Mouse (Mus musculus) heart, postnatal 0 days (tissue): Measurements from ENCODE around the gene Atp6v0d1.

Experiments
- CTCF ChIP-seq: IDR thresholded peaks from 2 replicates; pipeline ENCODE4 v1.5.1; 2016; ENCODE audit warnings: antibody characterized with exemption, control low read depth, low read depth
- EP300 ChIP-seq: IDR thresholded peaks from 2 replicates; pipeline ENCODE4 v1.6.1; 2016; ENCODE audit warnings: antibody characterized with exemption, low read depth

- no peak for TF ChIP-seq CTCF
- no peak for TF ChIP-seq EP300
Observed at GRCm38 (mm10) chr8:105527110-105527509, 38.7 kb downstream of the Atp6v0d1 start.
